Mouse (Mus musculus): ENCODE results near the gene Clec12a. TPM values are rescaled to one million over a fixed set of nuclear protein-coding genes. Genes with fewer than 3 reads are reported as not detected.

Clec12a gene
- polyA plus RNA-seq, 1 experiment from 2014 or later = 0.32 TPM

Other genes starting within 250 kb of the Clec12a start
- not detected in 2 replicates for gene Clec2e, start 241.8 kb upstream of the Clec12a start, polyA plus RNA-seq (2014; fragmentation: Nextera tagmentation; extraction: Ambion mirVana)
- gene Clec2d, start 162.1 kb upstream of the Clec12a start, polyA plus RNA-seq (2014; fragmentation: Nextera tagmentation; extraction: Ambion mirVana) = 0.17 and 0.37 TPM in 2 replicates
- gene Cd69, start 67.3 kb upstream of the Clec12a start, polyA plus RNA-seq (2014; fragmentation: Nextera tagmentation; extraction: Ambion mirVana) = not detected in 2 replicates
- gene 4922502D21Rik, start 10.9 kb upstream of the Clec12a start, polyA plus RNA-seq (2014; fragmentation: Nextera tagmentation; extraction: Ambion mirVana) = 0.12 TPM in 1 of 2 replicates, not detected in the other
- 0.41 and 0.51 TPM in 2 replicates for gene Clec12b, start 43.2 kb downstream of the Clec12a start, polyA plus RNA-seq (2014; fragmentation: Nextera tagmentation; extraction: Ambion mirVana)
- gene Clec1b, start 54.6 kb downstream of the Clec12a start, polyA plus RNA-seq (2014; fragmentation: Nextera tagmentation; extraction: Ambion mirVana) = 0.63 and 1.4 TPM in 2 replicates
- 0.16 and 0.33 TPM in 2 replicates for gene Clec9a, start 66.2 kb downstream of the Clec12a start, polyA plus RNA-seq (2014; fragmentation: Nextera tagmentation; extraction: Ambion mirVana)
- 1.9 and 2.0 TPM in 2 replicates for gene Clec1a, start 109.3 kb downstream of the Clec12a start, polyA plus RNA-seq (2014; fragmentation: Nextera tagmentation; extraction: Ambion mirVana)
- gene Olr1, start 164.5 kb downstream of the Clec12a start, polyA plus RNA-seq (2014; fragmentation: Nextera tagmentation; extraction: Ambion mirVana) = not detected in 2 replicates
- gene Tmem52b, start 169.9 kb downstream of the Clec12a start, polyA plus RNA-seq (2014; fragmentation: Nextera tagmentation; extraction: Ambion mirVana) = 0.24 TPM in 1 of 2 replicates, not detected in the other
- 74.7 and 80.9 TPM in 2 replicates for gene Gabarapl1, start 190.5 kb downstream of the Clec12a start, polyA plus RNA-seq (2014; fragmentation: Nextera tagmentation; extraction: Ambion mirVana)
- not detected in 2 replicates for gene Klre1, start 235.2 kb downstream of the Clec12a start, polyA plus RNA-seq (2014; fragmentation: Nextera tagmentation; extraction: Ambion mirVana)
- not detected in 2 replicates for gene Klrd1, start 249.1 kb downstream of the Clec12a start, polyA plus RNA-seq (2014; fragmentation: Nextera tagmentation; extraction: Ambion mirVana)